Mouse (Mus musculus) mesoderm, embryonic 11.5 days (tissue): ENCODE results near the gene Ints5.
"Not testable (repeated sequence)": the region's sequence is repeated elsewhere in the genome, so short reads cannot be mapped to it uniquely, and the experiment has no call there.

Experiments
- DNase-seq: peaks from one replicate; pipeline ENCODE4 v3.0.0-alpha.2; 2012; ENCODE audit warnings: low read depth, low spot score

The Ints5 gene

GRCm38 (mm10) chr19:8887585-8888463 is 5.0 kb upstream of the Ints5 start:
- no peak for DNase-seq

GRCm38 (mm10) chr19:8888511-8889385 is 4.1 kb upstream of the Ints5 start, which contains the start of the genes 1810009A15Rik and Gm49416:
Gene 1810009A15Rik, plus strand, starts transcription at chr19:8888853.
Gene Gm49416, plus strand, starts transcription at chr19:8888926.
- DNase-seq, result peak; percentile 97

GRCm38 (mm10) chr19:8895397-8895960 is 2.7 kb downstream of the Ints5 start:
- DNase-seq, result no peak

- not testable (repeated sequence) for DNase-seq
Measured at GRCm38 (mm10) chr19:8896231-8896630, 3.4 kb downstream of the Ints5 start.

- peak; percentile 36 for DNase-seq
Measured at GRCm38 (mm10) chr19:8897211-8897864, 4.5 kb downstream of the Ints5 start.

GRCm38 (mm10) chr19:8897865-8898495 is 5.2 kb downstream of the Ints5 start, which contains the start of gene Ganab:
Gene Ganab, plus strand, starts transcription at chr19:8898071.
- DNase-seq, result peak; percentile 97

- no peak for DNase-seq
Measured at GRCm38 (mm10) chr19:8898576-8898975, 5.8 kb downstream of the Ints5 start.

GRCm38 (mm10) chr19:8899079-8899478 is 6.3 kb downstream of the Ints5 start:
- no peak for DNase-seq

- DNase-seq, result no peak
Measured at GRCm38 (mm10) chr19:8903412-8903811, 10.6 kb downstream of the Ints5 start.

- DNase-seq, result no peak
Measured at GRCm38 (mm10) chr19:8908531-8908930, 15.7 kb downstream of the Ints5 start.

- DNase-seq, result no peak
Measured at GRCm38 (mm10) chr19:8911810-8912209, 19.0 kb downstream of the Ints5 start.

- DNase-seq, result no peak
Measured at GRCm38 (mm10) chr19:8914212-8914611, 21.4 kb downstream of the Ints5 start.

- DNase-seq, result no peak
Measured at GRCm38 (mm10) chr19:8919000-8919399, 26.2 kb downstream of the Ints5 start.

- no peak for DNase-seq
Measured at GRCm38 (mm10) chr19:8919684-8920072, 26.9 kb downstream of the Ints5 start.

GRCm38 (mm10) chr19:8920073-8920736 is 27.4 kb downstream of the Ints5 start, which contains the start of gene B3gat3:
Gene B3gat3, plus strand, starts transcription at chr19:8920374.
- peak; percentile 94 for DNase-seq

GRCm38 (mm10) chr19:8920836-8921291 is 28.1 kb downstream of the Ints5 start:
- DNase-seq, result peak; percentile 68

GRCm38 (mm10) chr19:8921741-8922140 is 28.9 kb downstream of the Ints5 start:
- no peak for DNase-seq

- no peak for DNase-seq
Measured at GRCm38 (mm10) chr19:8926766-8927165, 34.0 kb downstream of the Ints5 start.

- DNase-seq, result no peak
Measured at GRCm38 (mm10) chr19:8927891-8928525, 35.2 kb downstream of the Ints5 start.
